Mouse (Mus musculus) CH12.LX (cell line): Measurements from ENCODE around the gene Aes. TPM values are rescaled to one million over a fixed set of nuclear protein-coding genes. Genes with fewer than 3 reads are reported as not detected.

Experiments
- DNase-seq: peaks from one replicate; pipeline ENCODE4 v3.0.0-alpha.2; 2013; ENCODE audit errors: extremely low read depth
- H3K27ac ChIP-seq: 2 replicates; pipeline ENCODE4 v1.5.1; 2012; ENCODE audit warnings: low read depth, mild to moderate bottlenecking, control low read depth, moderate library complexity; ENCODE audit not compliant: insufficient read depth
- H3K27me3 ChIP-seq: replicated peaks from 2 replicates; pipeline ENCODE3; 2012; ENCODE audit warnings: inconsistent platforms
- H3K36me3 ChIP-seq, 2 experiments: replicated peaks in 1 of 2; 2 replicates each; pipeline versions ENCODE3 to v1.6.1; 2012; ENCODE audit warnings: inconsistent platforms in 1 of 2, low read length in 1 of 2, mild to moderate bottlenecking in 1 of 2, mixed read lengths in 1 of 2, moderate library complexity in 1 of 2; ENCODE audit not compliant: control insufficient read depth in 1 of 2, insufficient read depth in 1 of 2
- H3K4me1 ChIP-seq, 2 experiments: 2 replicates each; pipeline ENCODE4 v1.6.1; 2012; ENCODE audit warnings: inconsistent platforms in 1 of 2, moderate library complexity in 1 of 2; ENCODE audit not compliant: insufficient read depth in 2 of 2, control insufficient read depth in 1 of 2
- H3K4me2 ChIP-seq: 2 replicates; pipeline ENCODE4 v1.6.1; 2012; ENCODE audit warnings: low read depth, mild to moderate bottlenecking, control low read depth; ENCODE audit not compliant: poor library complexity, insufficient read depth, severe bottlenecking
- H3K4me3 ChIP-seq, 3 experiments: fragments of 150-350 bp in 1 of 3; sonication (generic) in 1 of 3; replicated peaks in 1 of 3; 2 replicates each; pipeline versions ENCODE3 to v1.5.1; 2011 to 2012; ENCODE audit warnings: low read depth in 2 of 3, low read length in 2 of 3, mild to moderate bottlenecking in 2 of 3, moderate library complexity in 2 of 3, control low read depth in 1 of 3, improper control_type of control experiment in 1 of 3, inconsistent platforms in 1 of 3, mixed read lengths in 1 of 3; ENCODE audit not compliant: poor library complexity in 1 of 3
- H3K79me2 ChIP-seq: replicated peaks from 2 replicates; pipeline ENCODE4 v1.6.1; 2012; ENCODE audit warnings: mild to moderate bottlenecking, moderate library complexity; ENCODE audit not compliant: control insufficient read depth, poor library complexity, insufficient read depth, severe bottlenecking; ENCODE audit errors: extremely low read depth
- H3K9ac ChIP-seq: 2 replicates; pipeline ENCODE4 v1.6.1; 2012; ENCODE audit warnings: low read depth, mild to moderate bottlenecking, control low read depth, moderate library complexity; ENCODE audit not compliant: insufficient read depth
- H3K9me3 ChIP-seq: replicated peaks from 2 replicates; pipeline ENCODE3; 2012; ENCODE audit warnings: low read length, inconsistent platforms, mixed read lengths
- BHLHE40 ChIP-seq: IDR thresholded peaks from 2 replicates; pipeline ENCODE4 v1.6.1; 2011; ENCODE audit warnings: mild to moderate bottlenecking, low read depth, low read length, improper control_type of control experiment
- CHD2 ChIP-seq: IDR thresholded peaks from 2 replicates; pipeline ENCODE4 v1.6.1; 2011; ENCODE audit warnings: low read length, improper control_type of control experiment
- CTCF ChIP-seq, 2 experiments: IDR thresholded peaks in 1 of 2; conservative IDR thresholded peaks in 1 of 2; 2 replicates each; pipeline ENCODE4 v1.5.1; 2011 to 2012; ENCODE audit warnings: low read depth in 2 of 2, low read length in 2 of 2, improper control_type of control experiment in 1 of 2, inconsistent platforms in 1 of 2, mild to moderate bottlenecking in 1 of 2, moderate library complexity in 1 of 2
- E2F4 ChIP-seq: IDR thresholded peaks from 2 replicates; pipeline ENCODE4 v1.6.1; 2011; ENCODE audit warnings: low read depth, low read length, improper control_type of control experiment; ENCODE audit not compliant: insufficient replicate concordance
- ELF1 ChIP-seq: IDR thresholded peaks from 2 replicates; pipeline ENCODE4 v1.6.1; 2014; ENCODE audit warnings: low read depth, mild to moderate bottlenecking, inconsistent platforms, low read length, improper control_type of control experiment
- EP300 ChIP-seq: IDR thresholded peaks from 2 replicates; pipeline ENCODE4 v1.6.1; 2011; ENCODE audit warnings: low read length, improper control_type of control experiment
- ETS1 ChIP-seq: conservative IDR thresholded peaks from 2 replicates; pipeline ENCODE4 v1.6.1; 2012; ENCODE audit warnings: low read depth, mild to moderate bottlenecking, inconsistent platforms, low read length, improper control_type of control experiment, moderate library complexity
- GABPA ChIP-seq: IDR thresholded peaks from 2 replicates; pipeline ENCODE4 v1.6.1; 2012; ENCODE audit warnings: low read depth, low read length, improper control_type of control experiment, inconsistent platforms; ENCODE audit not compliant: insufficient replicate concordance
- HCFC1 ChIP-seq: IDR thresholded peaks from 2 replicates; pipeline ENCODE4 v1.6.1; 2012; ENCODE audit warnings: low read depth, mild to moderate bottlenecking, inconsistent platforms, low read length, improper control_type of control experiment
- IRF4 ChIP-seq: IDR thresholded peaks from 2 replicates; pipeline ENCODE4 v1.6.1; 2014; ENCODE audit warnings: low read depth, mild to moderate bottlenecking, inconsistent platforms, low read length, improper control_type of control experiment
- JUN ChIP-seq: IDR thresholded peaks from 2 replicates; pipeline ENCODE4 v1.6.1; 2011; ENCODE audit warnings: low read depth, mild to moderate bottlenecking, low read length, improper control_type of control experiment, moderate library complexity; ENCODE audit not compliant: insufficient read depth
- JUND ChIP-seq: conservative IDR thresholded peaks from 2 replicates; pipeline ENCODE4 v1.6.1; 2011; ENCODE audit warnings: low read depth, low read length, improper control_type of control experiment
- KAT2A ChIP-seq: IDR thresholded peaks from 2 replicates; pipeline ENCODE4 v1.6.1; 2012; ENCODE audit warnings: low read length, improper control_type of control experiment, inconsistent platforms; ENCODE audit not compliant: insufficient replicate concordance
- MAFK ChIP-seq: IDR thresholded peaks from 2 replicates; pipeline ENCODE4 v1.6.1; 2011; ENCODE audit warnings: low read length, improper control_type of control experiment; ENCODE audit not compliant: insufficient replicate concordance
- MAX ChIP-seq: IDR thresholded peaks from 2 replicates; pipeline ENCODE4 v1.6.1; 2011; ENCODE audit warnings: low read length, improper control_type of control experiment
- MAZ ChIP-seq: IDR thresholded peaks from 2 replicates; pipeline ENCODE4 v1.6.1; 2012; ENCODE audit warnings: low read depth, mild to moderate bottlenecking, inconsistent platforms, low read length, improper control_type of control experiment, moderate library complexity
- MEF2A ChIP-seq: IDR thresholded peaks from 2 replicates; pipeline ENCODE4 v1.6.1; 2014; ENCODE audit warnings: low read depth, mild to moderate bottlenecking, inconsistent platforms, low read length, improper control_type of control experiment, borderline replicate concordance
- MXI1 ChIP-seq: IDR thresholded peaks from 2 replicates; pipeline ENCODE4 v1.6.1; 2011; ENCODE audit warnings: mild to moderate bottlenecking, low read depth, low read length, improper control_type of control experiment
- MYC ChIP-seq: IDR thresholded peaks from 2 replicates; pipeline ENCODE4 v1.6.1; 2011; ENCODE audit warnings: low read depth, mild to moderate bottlenecking, improper control_type of control experiment, low read length
- NELFE ChIP-seq: IDR thresholded peaks from 2 replicates; pipeline ENCODE4 v1.6.1; 2011; ENCODE audit warnings: low read depth, low read length, improper control_type of control experiment
- NRF1 ChIP-seq: IDR thresholded peaks from 2 replicates; pipeline ENCODE4 v1.6.1; 2014; ENCODE audit warnings: low read depth, mild to moderate bottlenecking, inconsistent platforms, low read length, improper control_type of control experiment, moderate library complexity
- PAX5 ChIP-seq: IDR thresholded peaks from 2 replicates; pipeline ENCODE4 v1.6.1; 2012; ENCODE audit warnings: low read length, inconsistent platforms, mixed read lengths
- POLR2A ChIP-seq: IDR thresholded peaks from 2 replicates; pipeline ENCODE4 v1.6.1; 2011; ENCODE audit warnings: low read depth, mild to moderate bottlenecking, improper control_type of control experiment, low read length
- POLR2AphosphoS2 ChIP-seq: IDR thresholded peaks from 2 replicates; pipeline ENCODE4 v1.6.1; 2011; ENCODE audit warnings: low read depth, low read length, improper control_type of control experiment
- RCOR1 ChIP-seq: conservative IDR thresholded peaks from 2 replicates; pipeline ENCODE4 v1.6.1; 2012; ENCODE audit warnings: low read depth, mild to moderate bottlenecking, inconsistent platforms, low read length, improper control_type of control experiment
- SIN3A ChIP-seq: IDR thresholded peaks from 2 replicates; pipeline ENCODE4 v1.6.1; 2012; ENCODE audit warnings: low read length, improper control_type of control experiment, inconsistent platforms
- SMC3 ChIP-seq: IDR thresholded peaks from 2 replicates; pipeline ENCODE4 v1.6.1; 2011; ENCODE audit warnings: low read depth, low read length, improper control_type of control experiment
- TBP ChIP-seq: conservative IDR thresholded peaks from 2 replicates; pipeline ENCODE4 v1.6.1; 2011; ENCODE audit warnings: low read depth, low read length, improper control_type of control experiment
- TCF12 ChIP-seq: IDR thresholded peaks from 2 replicates; pipeline ENCODE4 v1.6.1; 2014; ENCODE audit warnings: low read depth, mild to moderate bottlenecking, inconsistent platforms, low read length, improper control_type of control experiment
- UBTF ChIP-seq: IDR thresholded peaks from 2 replicates; pipeline ENCODE4 v1.6.1; 2012; ENCODE audit warnings: low read depth, mild to moderate bottlenecking, inconsistent platforms, low read length, improper control_type of control experiment, moderate library complexity
- USF1 ChIP-seq: IDR thresholded peaks from 2 replicates; pipeline ENCODE4 v1.6.1; 2014; ENCODE audit warnings: low read depth, mild to moderate bottlenecking, inconsistent platforms, low read length, improper control_type of control experiment
- USF2 ChIP-seq: conservative IDR thresholded peaks from 2 replicates; pipeline ENCODE4 v1.6.1; 2011; ENCODE audit warnings: low read depth, low read length, improper control_type of control experiment
- ZC3H11A ChIP-seq: IDR thresholded peaks from 2 replicates; pipeline ENCODE4 v1.6.1; 2012; ENCODE audit warnings: low read depth, mild to moderate bottlenecking, inconsistent platforms, low read length, improper control_type of control experiment
- ZKSCAN1 ChIP-seq: IDR thresholded peaks from 2 replicates; pipeline ENCODE4 v1.6.1; 2012; ENCODE audit warnings: low read depth, inconsistent platforms, low read length, improper control_type of control experiment, borderline replicate concordance
- ZMIZ1 ChIP-seq: IDR thresholded peaks from 2 replicates; pipeline ENCODE4 v1.6.1; 2012; ENCODE audit warnings: low read depth, mild to moderate bottlenecking, inconsistent platforms, low read length, improper control_type of control experiment
- ZNF384 ChIP-seq: IDR thresholded peaks from 2 replicates; pipeline ENCODE4 v1.6.1; 2012; ENCODE audit warnings: low read depth, low read length, improper control_type of control experiment, inconsistent platforms
- dilution Hi-C: fragments of 300-500 bp; cut with MboI; formaldehyde crosslinking; loops from 2 replicates; pipeline ENCODE4 v1.14.3; 2020; ENCODE audit warnings: low sequenced_read_pairs; ENCODE audit not compliant: extremely low pct_unique_long_range_greater_than_20kb, extremely low pct_ligation_motif_present
- in situ Hi-C: fragments of 300-500 bp; cut with MboI; formaldehyde crosslinking; loops from 3 replicates; pipeline ENCODE4 v1.14.3; 2019; ENCODE audit warnings: low sequenced_read_pairs, low pct_ligation_motif_present, low pct_unique_long_range_greater_than_20kb, mixed read lengths
- polyA plus RNA-seq: library from polyadenylated mRNA; unstranded; fragments of >175 nt; gene quantifications from 2 replicates; pipeline ENCODE4 v1.2.1, GENCODE M21; 2012; ENCODE audit warnings: low read depth; ENCODE audit not compliant: insufficient read length
- total RNA-seq, 2 experiments: library from RNA; depleted of rRNA; stranded (reverse); fragments of 300-350 nt in 1 of 2; fragments of >200 nt in 1 of 2; gene quantifications; 2 replicates each; pipeline ENCODE4 v1.2.3; 2012 to 2014

Aes gene
- total and polyA plus RNA-seq, 3 experiments: 11.5 to 114 (median 25.1) TPM

- TF ChIP-seq TCF12 (no peak), IRF4 (no peak), SIN3A (no peak), JUN (no peak), ETS1 (no peak)
- TF ChIP-seq, all 38 proteins: peak for 4
Observed at GRCm38 (mm10) chr10:81550257-81550656, 9.0 kb upstream of the Aes start (continued).

GRCm38 (mm10) chr10:81551597-81552102, 7.6 kb upstream of the Aes start:
- H3K9me3 ChIP-seq: peaks cover 5% of the 10 kb centered on the region
- no peaks in the 10 kb centered on the region for H3K79me2 ChIP-seq
- peak overlapping the region in 2 of 3 experiments; percentile 23 to 46 for H3K4me3 ChIP-seq
- dilution Hi-C loops (no loop called here), in situ Hi-C loops (no loop called here)
- H3K4me2 ChIP-seq: peak overlapping the region; percentile 17; the same call in 1 of the 2 replicates
- peak overlapping the region; percentile 46 for H3K9ac ChIP-seq
- DNase-seq: peak; percentile 95
- H3K27ac ChIP-seq: peak overlapping the region; percentile 33; the same call in 1 of the 2 replicates
- no peaks in the 10 kb centered on the region for H3K36me3 ChIP-seq
- H3K27me3 ChIP-seq: peaks cover 15% of the 10 kb centered on the region
- peaks cover 8 to 42% of the 10 kb centered on the region in 2 experiments for H3K4me1 ChIP-seq
- peak; percentile 65; the same call in 1 of the 2 replicates for TF ChIP-seq MXI1
- TF ChIP-seq NELFE: no peak
- TF ChIP-seq ZNF384: peak; percentile 23; the same call in 1 of the 2 replicates
- peak; percentile 90 for TF ChIP-seq MYC
- peak; percentile 59 for TF ChIP-seq JUND
- TF ChIP-seq MAFK: peak; percentile 28; the same call in 1 of the 2 replicates
- peak; percentile 85 for TF ChIP-seq SIN3A
- peak; percentile 89 for TF ChIP-seq BHLHE40
- peak; percentile 98 for TF ChIP-seq TCF12
- no peak for TF ChIP-seq KAT2A
- peak; percentile 90; the same call in 1 of the 2 replicates for TF ChIP-seq MAZ
- no peak for TF ChIP-seq ZMIZ1
- TF ChIP-seq HCFC1: peak; percentile 75
- TF ChIP-seq TBP: no peak
- TF ChIP-seq CTCF (conservative IDR thresholded peaks at IDR 0.05 in 1 of 2, IDR thresholded peaks at IDR 0.05 in 1 of 2; ENCODE audit: low read depth in 2 of 2, low read length in 2 of 2): peak; percentile 51 to 95; a peak in 3 of 4 replicates
- TF ChIP-seq JUN: peak; percentile 80
- no peak for TF ChIP-seq USF1
- no peak for TF ChIP-seq USF2
- TF ChIP-seq E2F4: peak; percentile 46; the same call in 1 of the 2 replicates
- no peak for TF ChIP-seq GABPA
- peak; percentile 69 for TF ChIP-seq ELF1
- TF ChIP-seq MAX: peak; percentile 53; the same call in 1 of the 2 replicates
- TF ChIP-seq CHD2: peak; percentile 96
- TF ChIP-seq UBTF: no peak
- TF ChIP-seq IRF4: peak; percentile 83
- peak; percentile 76 for TF ChIP-seq ZKSCAN1
- TF ChIP-seq SMC3: peak; percentile 75
- TF ChIP-seq ZC3H11A: peak; percentile 33; the same call in 1 of the 2 replicates
- TF ChIP-seq ETS1: peak; percentile 91
- peak; percentile 70; the same call in 1 of the 2 replicates for TF ChIP-seq EP300
- TF ChIP-seq PAX5: no peak
- peak; percentile 87 for TF ChIP-seq MEF2A
- TF ChIP-seq NRF1: peak; percentile 47
- peak; percentile 62; the same call in 1 of the 2 replicates for TF ChIP-seq RCOR1
- peak; percentile 66 for TF ChIP-seq POLR2A
- no peak for TF ChIP-seq POLR2AphosphoS2
